Mouse (Mus musculus) cerebellum, adult 2 months (tissue): ENCODE measurements around the gene Cyth4.

Experiments
- CTCF ChIP-seq: fragments of 200-500 bp; IDR thresholded peaks from 2 replicates; pipeline ENCODE4 v1.5.1; 2011; ENCODE audit warnings: low read depth, mild to moderate bottlenecking, control low read depth, low read length, moderate library complexity, borderline replicate concordance; ENCODE audit not compliant: insufficient read depth
- POLR2A ChIP-seq: fragments of 200-500 bp; IDR thresholded peaks from 2 replicates; pipeline ENCODE4 v1.6.1; 2011; ENCODE audit warnings: low read length, control low read depth, borderline replicate concordance; ENCODE audit not compliant: insufficient read depth

DNA sequence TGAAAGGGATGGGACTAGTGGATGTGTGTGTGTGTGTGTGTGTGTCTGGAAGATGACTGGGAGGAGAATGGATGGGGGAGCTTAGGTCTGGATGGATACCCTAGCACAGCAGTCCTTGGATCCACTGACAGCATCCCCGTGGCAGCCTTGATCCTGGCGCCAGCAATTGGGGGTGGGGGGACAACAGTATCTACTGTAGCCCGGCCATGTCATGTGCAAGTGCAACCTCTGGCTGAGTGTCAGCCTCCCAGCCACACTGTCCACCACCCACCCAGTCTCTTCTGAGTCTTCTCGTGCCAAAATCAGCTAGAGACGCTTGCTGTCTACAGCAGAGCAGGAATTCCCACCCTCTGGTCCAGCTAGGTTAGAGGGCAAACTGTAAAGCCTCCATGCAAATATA lies 67.4 kb downstream of the Cyth4 start:
- TF ChIP-seq CTCF = no peak
- TF ChIP-seq POLR2A = no peak
